Mouse (Mus musculus) embryonic facial prominence, embryonic 12.5 days (tissue): ENCODE measurements around the gene Cbfa2t2. TPM values are rescaled to one million over a fixed set of nuclear protein-coding genes. Genes with fewer than 3 reads are reported as not detected.

Experiments used
- polyA plus RNA-seq: library from polyadenylated mRNA; unstranded; fragments of >200 nt; fragmentation: Nextera tagmentation; extraction: Ambion mirVana; gene quantifications from 2 replicates; pipeline ENCODE4 v1.2.1, GENCODE M21; 2016

Gene Cbfa2t2
- polyA plus RNA-seq, 1 experiment from 2014 or later = 65.3 TPM

Other genes with a start within 250 kb of the Cbfa2t2 start
- not detected in 2 replicates for gene Bpifb1, start 245.7 kb upstream of the Cbfa2t2 start, polyA plus RNA-seq
- gene Bpifb5, start 212.7 kb upstream of the Cbfa2t2 start, polyA plus RNA-seq = 0.28 and 0.32 TPM in 2 replicates
- not detected in 2 replicates for gene Bpifb9a, start 178.6 kb upstream of the Cbfa2t2 start, polyA plus RNA-seq
- gene Bpifb9b, start 129.3 kb upstream of the Cbfa2t2 start, polyA plus RNA-seq = not detected in 2 replicates
- 15.9 and 19.6 TPM in 2 replicates for gene Cdk5rap1, start 63.5 kb upstream of the Cbfa2t2 start, polyA plus RNA-seq
- gene Snta1, start 28.4 kb upstream of the Cbfa2t2 start, polyA plus RNA-seq = 9.2 and 9.9 TPM in 2 replicates
- gene 1700003F12Rik, start 110.6 kb downstream of the Cbfa2t2 start, polyA plus RNA-seq = 1.0 and 1.2 TPM in 2 replicates
- 0.24 and 0.28 TPM in 2 replicates for gene Actl10, start 115.3 kb downstream of the Cbfa2t2 start, polyA plus RNA-seq
- 3.5 and 3.7 TPM in 2 replicates for gene Necab3, start 122.4 kb downstream of the Cbfa2t2 start, polyA plus RNA-seq
- gene E2f1, start 133.4 kb downstream of the Cbfa2t2 start, polyA plus RNA-seq = 25.9 and 26.3 TPM in 2 replicates
- gene Pxmp4, start 167.2 kb downstream of the Cbfa2t2 start, polyA plus RNA-seq = 16.9 and 18.5 TPM in 2 replicates
- 1.4 and 1.7 TPM in 2 replicates for gene Zfp341, start 176.8 kb downstream of the Cbfa2t2 start, polyA plus RNA-seq
- 0.49 and 1.1 TPM in 2 replicates for gene 4930519P11Rik, start 177.0 kb downstream of the Cbfa2t2 start, polyA plus RNA-seq
- gene Chmp4b, start 215.2 kb downstream of the Cbfa2t2 start, polyA plus RNA-seq = 29.3 and 29.4 TPM in 2 replicates